Mouse (Mus musculus): Measurements from ENCODE around the gene Topors.

DNA sequence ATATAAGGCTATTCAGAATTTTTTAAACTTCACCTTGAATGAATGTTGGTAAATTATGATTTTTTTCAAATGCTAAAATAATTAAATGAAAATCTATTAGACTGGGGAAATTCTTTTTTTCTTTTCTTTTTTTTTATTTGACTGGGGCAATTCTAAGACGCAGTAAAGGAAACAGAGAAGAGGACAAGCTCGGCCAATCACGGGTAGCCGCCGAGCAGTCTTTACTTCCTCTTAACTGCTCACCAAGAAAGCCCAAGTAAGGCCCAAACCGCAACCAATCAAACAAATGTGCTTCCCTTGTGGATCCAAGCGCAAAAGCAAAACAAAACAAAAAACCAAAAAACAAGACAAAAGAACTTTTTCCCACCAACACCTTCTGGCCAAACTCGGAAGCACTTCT is 25.6 kb downstream of the Topors start:
- TF ChIP-seq CTCF (IDR thresholded peaks at IDR 0.05; ENCODE audit: control insufficient read depth, insufficient read depth, low read length): no peak
- TF ChIP-seq POLR2A (IDR thresholded peaks at IDR 0.05; ENCODE audit: borderline replicate concordance, control insufficient read depth, low read depth, low read length): no peak
